Mouse (Mus musculus) lung, embryonic 16.5 days (tissue): ENCODE data around the gene Zdhhc7. TPM values are rescaled to one million over a fixed set of nuclear protein-coding genes. Genes with fewer than 3 reads are reported as not detected.

ENCODE experiments used
- ATAC-seq: fragments of 200-750 bp; cut with Nextera tagmentation; 2 replicates; pipeline ENCODE4 v1.8.0; 2017; ENCODE audit warnings: low read depth, mild to moderate bottlenecking, moderate library complexity
- H3K27ac ChIP-seq: fragments of 300-500 bp; sonication (generic); 2 replicates; pipeline ENCODE4 v1.5.1; 2014; ENCODE audit warnings: mild to moderate bottlenecking, control low read depth, low read length
- H3K27me3 ChIP-seq: fragments of 300-500 bp; sonication (generic); 2 replicates; pipeline ENCODE4 v1.6.1; 2014; ENCODE audit warnings: low read depth, low read length, mixed read lengths; ENCODE audit not compliant: control insufficient read depth, insufficient read depth
- H3K36me3 ChIP-seq: fragments of 300-500 bp; sonication (generic); 2 replicates; pipeline ENCODE4 v1.6.1; 2014; ENCODE audit warnings: low read length; ENCODE audit not compliant: control insufficient read depth, insufficient read depth
- H3K4me1 ChIP-seq: fragments of 300-500 bp; sonication (generic); replicated peaks from 2 replicates; pipeline ENCODE4 v1.6.1; 2014; ENCODE audit warnings: low read length, mixed read lengths; ENCODE audit not compliant: control insufficient read depth, insufficient read depth
- H3K4me2 ChIP-seq: fragments of 300-500 bp; sonication (generic); 2 replicates; pipeline ENCODE4 v1.6.1; 2014; ENCODE audit warnings: low read depth, low read length, control low read depth
- H3K4me3 ChIP-seq: fragments of 300-500 bp; sonication (generic); 2 replicates; pipeline ENCODE4 v1.5.1; 2014; ENCODE audit warnings: mild to moderate bottlenecking, low read length, control low read depth
- H3K9ac ChIP-seq: fragments of 300-500 bp; sonication (generic); 2 replicates; pipeline ENCODE4 v1.6.1; 2014; ENCODE audit warnings: low read length, control low read depth
- H3K9me3 ChIP-seq: fragments of 300-500 bp; sonication (generic); 2 replicates; pipeline ENCODE4 v1.6.1; 2016; ENCODE audit warnings: low read length; ENCODE audit not compliant: control insufficient read depth
- WGBS: fragments of 180-500 bp; shearing (Covaris S2); extraction: QIAGEN DNeasy Blood & Tissue Kit; methylation state at CpG from one replicate; pipeline ENCODE4 v1.1.7; 2014; 5-methylcytosine and 5-hydroxymethylcytosine counted together
- polyA plus RNA-seq: library from polyadenylated mRNA; unstranded; fragments of >200 nt; fragmentation: Nextera tagmentation; extraction: Ambion mirVana; gene quantifications from 2 replicates; pipeline ENCODE4 v1.2.1, GENCODE M21; 2015

Zdhhc7 gene
- polyA plus RNA-seq, 1 experiment from 2014 or later: 35.3 TPM

DNA sequence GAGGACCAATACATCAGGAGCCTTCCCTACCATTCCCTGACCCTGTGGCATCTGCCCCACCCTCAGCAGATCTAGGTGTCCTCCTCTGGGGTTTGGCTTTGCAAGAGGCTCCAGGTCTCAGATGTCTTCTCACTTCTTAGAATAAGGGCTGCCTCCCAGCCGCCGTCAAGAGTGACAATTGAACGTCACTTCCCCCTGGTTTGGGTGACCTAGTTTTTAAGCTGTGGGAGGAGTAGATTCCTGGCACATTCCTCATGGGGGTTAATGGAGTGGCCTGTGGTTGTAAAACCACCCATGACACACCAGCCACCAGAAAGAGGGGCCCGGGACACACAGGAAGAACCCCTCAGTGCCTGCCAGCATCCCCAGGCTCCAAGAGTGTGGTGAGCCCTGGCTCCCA is 50.3 kb downstream of the Zdhhc7 start:
- Histone ChIP-seq H3K4me1 (peaks cover 8% of the 10 kb centered on the region), H3K4me2 (no peak overlapping the region), H3K9me3 (no peaks in the 10 kb centered on the region), H3K9ac (no peak overlapping the region), H3K36me3 (no peaks in the 10 kb centered on the region), H3K4me3 (no peak overlapping the region), H3K27me3 (no peaks in the 10 kb centered on the region), H3K27ac (no peak overlapping the region)
- WGBS: 44% methylated on average over 4 of the region's 4 CpGs
- no peak for ATAC-seq

- Histone ChIP-seq H3K9me3 (no peaks in the 10 kb centered on the region), H3K4me3 (no peak overlapping the region), H3K27me3 (no peaks in the 10 kb centered on the region), H3K4me1 (peaks cover 8% of the 10 kb centered on the region), H3K36me3 (no peaks in the 10 kb centered on the region), H3K9ac (no peak overlapping the region), H3K4me2 (no peak overlapping the region), H3K27ac (no peak overlapping the region)
- 71% methylated on average over 10 of the region's 10 CpGs for WGBS
- ATAC-seq: no peak
These were observed 50.9 kb downstream of the Zdhhc7 start for GRCm38 (mm10) chr8:120050376-120050775.

DNA sequence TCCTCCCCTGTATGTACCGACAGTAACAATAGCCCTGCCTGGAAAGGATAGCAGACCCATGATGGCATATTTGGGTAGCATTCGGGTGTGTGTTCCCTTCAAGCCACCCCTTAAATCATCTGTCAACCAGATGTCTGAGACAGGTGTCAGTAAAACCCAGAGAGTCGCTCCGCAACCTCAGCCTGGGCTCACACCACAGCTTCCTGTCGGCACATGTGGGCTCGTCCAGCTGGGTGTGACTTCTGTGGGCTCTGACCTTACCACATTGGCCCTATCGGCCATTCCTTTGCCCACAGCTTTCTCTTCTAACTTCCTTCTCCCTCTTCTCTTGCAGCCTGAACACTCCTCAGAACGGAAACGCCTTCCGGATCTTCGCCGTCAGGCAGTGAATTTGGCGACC is 51.3 kb downstream of the Zdhhc7 start:
- peaks cover 8% of the 10 kb centered on the region for H3K4me1 ChIP-seq
- no peak overlapping the region for H3K27ac ChIP-seq
- H3K4me3 ChIP-seq: no peak overlapping the region
- no peaks in the 10 kb centered on the region for H3K36me3 ChIP-seq
- no peak overlapping the region for H3K9ac ChIP-seq
- no peak for ATAC-seq
- 80% methylated on average over 13 of the region's 13 CpGs for WGBS
- no peak overlapping the region for H3K4me2 ChIP-seq
- no peaks in the 10 kb centered on the region for H3K27me3 ChIP-seq
- no peaks in the 10 kb centered on the region for H3K9me3 ChIP-seq

GRCm38 (mm10) chr8:120046258-120047020 is 54.8 kb downstream of the Zdhhc7 start:
- Histone ChIP-seq H3K27ac (peak overlapping the region; percentile 55), H3K4me3 (no peak overlapping the region), H3K36me3 (no peaks in the 10 kb centered on the region), H3K9me3 (no peaks in the 10 kb centered on the region), H3K27me3 (no peaks in the 10 kb centered on the region), H3K4me2 (no peak overlapping the region), H3K9ac (no peak overlapping the region), H3K4me1 (peaks cover 8% of the 10 kb centered on the region)
- WGBS: 48% methylated on average over 14 of the region's 14 CpGs
- peak; percentile 67 for ATAC-seq

- H3K9ac ChIP-seq: no peak overlapping the region
- H3K4me3 ChIP-seq: no peak overlapping the region
- no peaks in the 10 kb centered on the region for H3K9me3 ChIP-seq
- WGBS: 50% methylated on average over 5 of the region's 5 CpGs
- ATAC-seq: no peak
- no peak overlapping the region for H3K4me2 ChIP-seq
- no peaks in the 10 kb centered on the region for H3K27me3 ChIP-seq
- no peak overlapping the region for H3K27ac ChIP-seq
- H3K4me1 ChIP-seq: peaks cover 16% of the 10 kb centered on the region
- H3K36me3 ChIP-seq: no peaks in the 10 kb centered on the region
These were observed 55.8 kb downstream of the Zdhhc7 start for GRCm38 (mm10) chr8:120045471-120045870.

DNA sequence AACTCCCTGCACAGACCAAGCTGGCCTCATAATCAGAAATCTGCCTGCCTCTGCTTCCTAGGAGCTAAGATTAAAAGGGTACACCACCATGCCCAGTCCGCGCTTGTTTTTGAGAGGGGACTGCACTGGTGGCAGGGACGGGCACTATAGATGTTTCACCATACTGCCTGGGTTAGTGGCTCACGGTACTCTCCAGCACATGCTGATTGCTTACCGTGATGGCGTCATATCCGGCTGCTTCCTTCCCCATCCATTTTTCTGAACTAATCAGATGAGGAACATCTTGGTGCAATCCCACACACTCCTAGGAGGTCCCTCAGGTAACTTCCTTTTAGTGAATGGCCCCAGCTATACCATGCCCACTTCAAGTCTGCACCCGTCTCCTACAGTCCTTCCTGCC is 56.4 kb downstream of the Zdhhc7 start:
- no peak overlapping the region for H3K9ac ChIP-seq
- peaks cover 16% of the 10 kb centered on the region for H3K4me1 ChIP-seq
- H3K27me3 ChIP-seq: no peaks in the 10 kb centered on the region
- H3K9me3 ChIP-seq: no peaks in the 10 kb centered on the region
- no peaks in the 10 kb centered on the region for H3K36me3 ChIP-seq
- H3K4me2 ChIP-seq: no peak overlapping the region
- no peak overlapping the region for H3K4me3 ChIP-seq
- 89% methylated on average over 8 of the region's 8 CpGs for WGBS
- no peak for ATAC-seq
- H3K27ac ChIP-seq: no peak overlapping the region

- no peaks in the 10 kb centered on the region for H3K36me3 ChIP-seq
- H3K9me3 ChIP-seq: no peaks in the 10 kb centered on the region
- no peak overlapping the region for H3K9ac ChIP-seq
- no peak for ATAC-seq
- 63% methylated on average over 10 of the region's 10 CpGs for WGBS
- no peak overlapping the region for H3K4me3 ChIP-seq
- H3K27ac ChIP-seq: no peak overlapping the region
- H3K27me3 ChIP-seq: no peaks in the 10 kb centered on the region
- H3K4me1 ChIP-seq: peaks cover 19% of the 10 kb centered on the region
- no peak overlapping the region for H3K4me2 ChIP-seq
These were observed 58.6 kb downstream of the Zdhhc7 start for GRCm38 (mm10) chr8:120042542-120043312.

GRCm38 (mm10) chr8:120040861-120041260 is 60.4 kb downstream of the Zdhhc7 start:
- WGBS: 16% methylated on average over 1 of the region's 1 CpGs
- H3K27me3 ChIP-seq: no peaks in the 10 kb centered on the region
- H3K4me1 ChIP-seq: peaks cover 11% of the 10 kb centered on the region
- H3K9ac ChIP-seq: no peak overlapping the region
- H3K27ac ChIP-seq: peak overlapping the region; percentile 21; the same call in 1 of the 2 replicates
- no peaks in the 10 kb centered on the region for H3K9me3 ChIP-seq
- no peak overlapping the region for H3K4me3 ChIP-seq
- H3K4me2 ChIP-seq: no peak overlapping the region
- H3K36me3 ChIP-seq: no peaks in the 10 kb centered on the region
- ATAC-seq: peak; percentile 86

DNA sequence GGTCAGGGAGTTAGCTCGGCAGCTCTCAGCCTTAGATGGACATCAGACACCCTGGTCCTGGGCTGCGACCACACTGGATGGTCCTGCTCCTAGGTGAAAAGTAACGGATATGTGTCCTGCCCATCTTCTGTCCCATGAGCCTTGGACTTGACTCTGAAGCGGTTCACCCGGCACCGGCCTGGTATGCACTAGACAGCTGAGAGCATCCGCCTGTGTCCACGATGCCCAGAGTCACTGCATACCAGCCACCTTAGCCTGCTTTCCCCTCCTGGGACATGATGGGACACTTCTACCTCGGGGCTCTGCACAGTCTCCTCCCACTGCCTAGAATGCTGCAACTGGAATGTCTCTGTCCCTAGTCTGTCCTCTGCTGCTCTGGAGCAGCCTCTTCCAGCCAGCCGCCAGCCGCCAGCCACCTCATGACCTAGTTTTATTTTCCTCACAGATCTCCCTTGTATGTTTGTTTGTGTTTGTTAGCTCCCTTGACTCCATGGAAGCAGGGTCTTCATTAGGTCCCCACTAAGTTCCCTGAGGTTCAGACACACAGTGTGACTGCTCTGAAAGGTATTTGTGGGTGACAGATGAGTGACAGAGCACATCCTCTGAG is 61.9 kb downstream of the Zdhhc7 start:
- Histone ChIP-seq H3K9ac (no peak overlapping the region), H3K4me3 (no peak overlapping the region), H3K36me3 (no peaks in the 10 kb centered on the region), H3K9me3 (no peaks in the 10 kb centered on the region), H3K4me1 (peaks cover 11% of the 10 kb centered on the region), H3K27ac (no peak overlapping the region), H3K4me2 (no peak overlapping the region), H3K27me3 (no peaks in the 10 kb centered on the region)
- ATAC-seq: no peak
- 61% methylated on average over 11 of the region's 11 CpGs for WGBS
